Mouse (Mus musculus) intestine, postnatal 0 days (tissue): ENCODE results near the gene Slc46a3. TPM values are rescaled to one million over a fixed set of nuclear protein-coding genes. Genes with fewer than 3 reads are reported as not detected.
"Not testable (repeated sequence)": the region's sequence is repeated elsewhere in the genome, so short reads cannot be mapped to it uniquely, and the experiment has no call there.

ENCODE experiments used
- ATAC-seq: fragments of 200-750 bp; cut with Nextera tagmentation; 2 replicates; pipeline ENCODE4 v1.8.0; 2017; ENCODE audit warnings: mild to moderate bottlenecking, moderate TSS enrichment, moderate library complexity
- H3K27ac ChIP-seq: fragments of 300-500 bp; sonication (generic); 2 replicates; pipeline ENCODE4 v1.5.1; 2014; ENCODE audit warnings: mild to moderate bottlenecking, low read depth, low read length, moderate library complexity
- H3K27me3 ChIP-seq: fragments of 300-500 bp; sonication (generic); replicated peaks from 2 replicates; pipeline ENCODE4 v1.6.1; 2014; ENCODE audit warnings: low read length, mixed read lengths; ENCODE audit not compliant: control insufficient read depth, insufficient read depth
- H3K36me3 ChIP-seq: fragments of 300-500 bp; sonication (generic); 2 replicates; pipeline ENCODE4 v1.6.1; 2014; ENCODE audit warnings: mild to moderate bottlenecking, moderate library complexity; ENCODE audit not compliant: control insufficient read depth, insufficient read depth
- H3K4me1 ChIP-seq: fragments of 300-500 bp; sonication (generic); replicated peaks from 2 replicates; pipeline ENCODE4 v1.6.1; 2014; ENCODE audit warnings: antibody characterized with exemption, low read length, mixed read lengths; ENCODE audit not compliant: control insufficient read depth, insufficient read depth
- H3K4me2 ChIP-seq: fragments of 300-500 bp; sonication (generic); replicated peaks from 2 replicates; pipeline ENCODE4 v1.6.1; 2014; ENCODE audit warnings: low read depth, mild to moderate bottlenecking, moderate library complexity
- H3K4me3 ChIP-seq: fragments of 300-500 bp; sonication (generic); 2 replicates; pipeline ENCODE4 v1.5.1; 2014; ENCODE audit warnings: low read depth, low read length
- H3K9ac ChIP-seq: fragments of 300-500 bp; sonication (generic); 2 replicates; pipeline ENCODE4 v1.6.1; 2014; ENCODE audit warnings: mild to moderate bottlenecking, low read depth, low read length
- H3K9me3 ChIP-seq: fragments of 300-500 bp; sonication (generic); 2 replicates; pipeline ENCODE4 v1.6.1; 2016; ENCODE audit warnings: mixed run types; ENCODE audit not compliant: control insufficient read depth
- CTCF ChIP-seq: sonication (generic); IDR thresholded peaks from 2 replicates; pipeline ENCODE4 v1.5.1; 2016; ENCODE audit warnings: low read depth, mild to moderate bottlenecking, control low read depth, antibody characterized with exemption, moderate library complexity
- WGBS: fragments of 180-500 bp; shearing (Covaris S2); extraction: QIAGEN DNeasy Blood & Tissue Kit; methylation state at CpG from one replicate; pipeline ENCODE4 v1.1.7; 2014; 5-methylcytosine and 5-hydroxymethylcytosine counted together
- polyA plus RNA-seq: library from polyadenylated mRNA; unstranded; fragments of >200 nt; fragmentation: Nextera tagmentation; extraction: Ambion mirVana; gene quantifications from 2 replicates; pipeline ENCODE4 v1.2.1, GENCODE M21; 2015

Slc46a3 gene
- polyA plus RNA-seq, 1 experiment from 2014 or later: 263 TPM

- no peak overlapping the region for H3K27ac ChIP-seq
- H3K4me2 ChIP-seq: no peak overlapping the region
- WGBS: 37% methylated on average over 2 of the region's 2 CpGs
Measured at GRCm38 (mm10) chr5:147898254-147898653, 3.6 kb upstream of the Slc46a3 start.

GRCm38 (mm10) chr5:147896501-147896900 is 1.9 kb upstream of the Slc46a3 start:
- not testable (repeated sequence) for H3K9ac ChIP-seq, H3K4me1 ChIP-seq, H3K27me3 ChIP-seq, ATAC-seq, H3K9me3 ChIP-seq, H3K4me2 ChIP-seq, H3K27ac ChIP-seq, H3K4me3 ChIP-seq, H3K36me3 ChIP-seq
- WGBS: 66% methylated on average over 4 of the region's 4 CpGs

More at GRCm38 (mm10) chr5:147898254-147898653, 3.6 kb upstream of the Slc46a3 start:
- Histone ChIP-seq H3K4me3 (no peak overlapping the region), H3K9me3 (no peaks in the 10 kb centered on the region), H3K4me1 (0 out of 2 replicates have a peak, but pooled peaks cover 7% of the 10 kb centered on the region), H3K27me3 (no peaks in the 10 kb centered on the region), H3K36me3 (no peaks in the 10 kb centered on the region), H3K9ac (no peak overlapping the region)
- peak; percentile 28 for ATAC-seq
- no peak for TF ChIP-seq CTCF

GRCm38 (mm10) chr5:147895436-147896198 is 1.0 kb upstream of the Slc46a3 start:
- no peak for ATAC-seq

GRCm38 (mm10) chr5:147893766-147894454 is 705 bp downstream of the Slc46a3 start:
- peak overlapping the region; percentile 81 for H3K9ac ChIP-seq
- WGBS: 3% methylated on average over 25 of the region's 25 CpGs
- no peak; the same call in 1 of the 2 replicates for ATAC-seq

More at GRCm38 (mm10) chr5:147895436-147896198, 1.0 kb upstream of the Slc46a3 start:
- Histone ChIP-seq H3K4me3 (peak overlapping the region; percentile 73), H3K4me2 (peak overlapping the region; percentile 93), H3K36me3 (no peaks in the 10 kb centered on the region), H3K27ac (peak overlapping the region; percentile 71), H3K4me1 (0 out of 2 replicates have a peak, but pooled peaks cover 7% of the 10 kb centered on the region), H3K27me3 (no peaks in the 10 kb centered on the region), H3K9ac (no peak overlapping the region), H3K9me3 (no peaks in the 10 kb centered on the region)
- TF ChIP-seq CTCF: no peak
- 32% methylated on average over 16 of the region's 16 CpGs for WGBS

GRCm38 (mm10) chr5:147893143-147893542 is 1.5 kb downstream of the Slc46a3 start:
- Histone ChIP-seq H3K4me1 (0 out of 2 replicates have a peak, but pooled peaks cover 7% of the 10 kb centered on the region), H3K27me3 (no peaks in the 10 kb centered on the region), H3K4me3 (no peak overlapping the region; the same call in 1 of the 2 replicates), H3K9ac (peak overlapping the region; percentile 12; the same call in 1 of the 2 replicates), H3K9me3 (no peaks in the 10 kb centered on the region), H3K27ac (peak overlapping the region; percentile 90), H3K36me3 (no peaks in the 10 kb centered on the region), H3K4me2 (peak overlapping the region; percentile 93)
- no peak for TF ChIP-seq CTCF
- WGBS: 26% methylated on average over 9 of the region's 9 CpGs
- ATAC-seq: peak; percentile 28; the same call in 1 of the 2 replicates

More at GRCm38 (mm10) chr5:147893766-147894454, 705 bp downstream of the Slc46a3 start:
- Histone ChIP-seq H3K4me1 (0 out of 2 replicates have a peak, but pooled peaks cover 7% of the 10 kb centered on the region), H3K27me3 (no peaks in the 10 kb centered on the region), H3K4me3 (peak overlapping the region; percentile 73), H3K27ac (peak overlapping the region; percentile 90), H3K9me3 (no peaks in the 10 kb centered on the region), H3K36me3 (no peaks in the 10 kb centered on the region), H3K4me2 (peak overlapping the region; percentile 93)
- no peak for TF ChIP-seq CTCF

GRCm38 (mm10) chr5:147892735-147893134 is 1.9 kb downstream of the Slc46a3 start:
- peak; percentile 50 for ATAC-seq
- H3K4me3 ChIP-seq: no peak overlapping the region
- H3K9ac ChIP-seq: peak overlapping the region; percentile 12; the same call in 1 of the 2 replicates
- peak overlapping the region; percentile 90 for H3K27ac ChIP-seq
- no peaks in the 10 kb centered on the region for H3K27me3 ChIP-seq
- no peaks in the 10 kb centered on the region for H3K36me3 ChIP-seq
- 0 out of 2 replicates have a peak, but pooled peaks cover 7% of the 10 kb centered on the region for H3K4me1 ChIP-seq
- H3K9me3 ChIP-seq: no peaks in the 10 kb centered on the region
- H3K4me2 ChIP-seq: peak overlapping the region; percentile 30; the same call in 1 of the 2 replicates
- WGBS: 38% methylated on average over 6 of the region's 6 CpGs
- 0 out of 2 replicates have a peak, but pooled peaks have one; percentile 4 for TF ChIP-seq CTCF
